Mouse (Mus musculus) ES-E14 (cell line): ENCODE results near the gene Scgb1b20. TPM values are rescaled to one million over a fixed set of nuclear protein-coding genes. Genes with fewer than 3 reads are reported as not detected.
"Not testable (repeated sequence)": the region's sequence is repeated elsewhere in the genome, so short reads cannot be mapped to it uniquely, and the experiment has no call there.

Source experiments
- DNase-seq: peaks from one replicate; pipeline ENCODE4 v3.0.0-alpha.2; 2013; ENCODE audit warnings: low read depth, low spot score
- H3K27ac ChIP-seq: 2 replicates; pipeline ENCODE4 v1.5.1; 2012; ENCODE audit warnings: low read depth, mild to moderate bottlenecking, low read length, moderate library complexity, mixed read lengths; ENCODE audit not compliant: poor library complexity, insufficient read depth, severe bottlenecking
- H3K36me3 ChIP-seq: 2 replicates; pipeline ENCODE4 v1.6.1; 2012; ENCODE audit warnings: mild to moderate bottlenecking, low read length, moderate library complexity, mixed read lengths; ENCODE audit not compliant: control insufficient read depth, poor library complexity, insufficient read depth, severe bottlenecking
- H3K4me1 ChIP-seq, 2 experiments: fragments of 150-350 bp in 1 of 2; sonication (generic) in 1 of 2; 2 replicates each; pipeline ENCODE4 v1.6.1; 2012; ENCODE audit warnings: low read length in 2 of 2, mild to moderate bottlenecking in 1 of 2, mixed read lengths in 1 of 2; ENCODE audit not compliant: control insufficient read depth in 2 of 2, insufficient read depth in 2 of 2, poor library complexity in 1 of 2
- H3K4me3 ChIP-seq, 2 experiments: fragments of 150-350 bp in 1 of 2; sonication (generic) in 1 of 2; 2 replicates each; pipeline ENCODE4 v1.5.1; 2012; ENCODE audit warnings: low read length in 2 of 2, low read depth in 1 of 2, mild to moderate bottlenecking in 1 of 2, mixed read lengths in 1 of 2; ENCODE audit not compliant: insufficient read depth in 1 of 2, poor library complexity in 1 of 2, severe bottlenecking in 1 of 2
- H3K9ac ChIP-seq: 2 replicates; pipeline ENCODE4 v1.6.1; 2012; ENCODE audit warnings: low read depth, mild to moderate bottlenecking, low read length, mixed read lengths; ENCODE audit not compliant: poor library complexity, insufficient read depth, severe bottlenecking
- H3K9me3 ChIP-seq: fragments of 150-350 bp; sonication (generic); 2 replicates; pipeline ENCODE4 v1.6.1; 2012; ENCODE audit warnings: low read depth, mild to moderate bottlenecking, low read length; ENCODE audit not compliant: control insufficient read depth, insufficient read depth
- CHD2 ChIP-seq: IDR thresholded peaks from 2 replicates; pipeline ENCODE4 v1.6.1; 2014; ENCODE audit warnings: mild to moderate bottlenecking, low read depth, low read length, inconsistent platforms
- HCFC1 ChIP-seq: IDR thresholded peaks from 2 replicates; pipeline ENCODE4 v1.6.1; 2012; ENCODE audit warnings: low read length, inconsistent platforms, borderline replicate concordance; ENCODE audit not compliant: insufficient read depth
- MAFK ChIP-seq: IDR thresholded peaks from 2 replicates; pipeline ENCODE4 v1.6.1; 2014; ENCODE audit warnings: mild to moderate bottlenecking, low read depth, low read length, inconsistent platforms; ENCODE audit not compliant: insufficient read depth
- ZC3H11A ChIP-seq: IDR thresholded peaks from 2 replicates; pipeline ENCODE4 v1.6.1; 2012; ENCODE audit warnings: low read depth, mild to moderate bottlenecking, inconsistent platforms, low read length, borderline replicate concordance
- ZNF384 ChIP-seq: IDR thresholded peaks from 2 replicates; pipeline ENCODE4 v1.6.1; 2012; ENCODE audit warnings: low read depth, low read length, inconsistent platforms
- in situ Hi-C, 2 experiments: fragments of 600-800 bp; cut with MboI; formaldehyde crosslinking; loops; one replicate each; pipeline ENCODE4 v1.15.1; 2025; ENCODE audit warnings: low sequenced_read_pairs in 2 of 2, inconsistent platforms in 1 of 2; ENCODE audit not compliant: unreplicated experiment in 2 of 2
- total RNA-seq: library from RNA; depleted of rRNA; stranded (reverse); fragments of 300-350 nt; gene quantifications from 2 replicates; pipeline ENCODE4 v1.2.3, GENCODE M21; 2012; rRNA removed

Scgb1b20 gene
- not detected in 2 replicates for total RNA-seq

GRCm38 (mm10) chr7:33372934-33373333, at the start of gene Scgb1b20:
Gene Scgb1b20 (plus strand): TSS chr7:33373234.
- in situ Hi-C loops, H3K27ac ChIP-seq, H3K4me1 ChIP-seq, H3K9ac ChIP-seq, H3K36me3 ChIP-seq, H3K9me3 ChIP-seq, H3K4me3 ChIP-seq, DNase-seq: not testable (repeated sequence)

GRCm38 (mm10) chr7:33366222-33366621, 6.8 kb upstream of the Scgb1b20 start, which contains the start of gene Scgb2b20:
Gene Scgb2b20 (minus strand): TSS chr7:33366322.
- H3K9me3 ChIP-seq, H3K27ac ChIP-seq, H3K4me1 ChIP-seq, H3K9ac ChIP-seq, H3K4me3 ChIP-seq, DNase-seq, H3K36me3 ChIP-seq, in situ Hi-C loops: not testable (repeated sequence)

- not testable (repeated sequence) for H3K36me3 ChIP-seq, H3K27ac ChIP-seq, H3K9ac ChIP-seq, H3K9me3 ChIP-seq, H3K4me3 ChIP-seq, DNase-seq, H3K4me1 ChIP-seq
- in situ Hi-C loops = loop anchor here in 1 of 2 experiments (25.0 kb wide), 1 partner anchor 138 kb away; no protein-coding TSS in a partner anchor
These were observed 26.7 kb downstream of the Scgb1b20 start for GRCm38 (mm10) chr7:33399749-33400148.

GRCm38 (mm10) chr7:33401650-33402049, 28.6 kb downstream of the Scgb1b20 start:
- H3K9ac ChIP-seq = no peak overlapping the region
- no peak overlapping the region for H3K4me3 ChIP-seq
- H3K36me3 ChIP-seq = no peaks in the 10 kb centered on the region
- DNase-seq = no peak
- in situ Hi-C loops = no loop called here
- H3K9me3 ChIP-seq = no peaks in the 10 kb centered on the region
- no peaks in the 10 kb centered on the region for H3K4me1 ChIP-seq
- no peak overlapping the region for H3K27ac ChIP-seq
- TF ChIP-seq HCFC1 (no peak), ZNF384 (no peak), CHD2 (no peak), MAFK (no peak), ZC3H11A (no peak)

- DNase-seq, H3K4me1 ChIP-seq, H3K27ac ChIP-seq, in situ Hi-C loops, H3K9ac ChIP-seq, H3K36me3 ChIP-seq, H3K9me3 ChIP-seq, H3K4me3 ChIP-seq: not testable (repeated sequence)
These were observed 36.6 kb downstream of the Scgb1b20 start for GRCm38 (mm10) chr7:33409681-33410080.

Other genes with a start within 250 kb of the Scgb1b20 start
- gene Scgb2b18, start 199.4 kb upstream of the Scgb1b20 start, total RNA-seq = not detected in 2 replicates
- not detected in 2 replicates for gene Scgb1b18, start 187.7 kb upstream of the Scgb1b20 start, total RNA-seq
- gene Scgb2b19, start 92.9 kb upstream of the Scgb1b20 start, total RNA-seq = not detected in 2 replicates
- not detected in 2 replicates for gene Scgb1b19, start 85.9 kb upstream of the Scgb1b20 start, total RNA-seq
- gene Scgb2b20, start 6.9 kb upstream of the Scgb1b20 start, total RNA-seq = not detected in 2 replicates
- not detected in 2 replicates for gene Scgb2b21, start 147.2 kb downstream of the Scgb1b20 start, total RNA-seq